Mouse (Mus musculus): ENCODE results near the gene Ebf1.

The Ebf1 gene

DNA sequence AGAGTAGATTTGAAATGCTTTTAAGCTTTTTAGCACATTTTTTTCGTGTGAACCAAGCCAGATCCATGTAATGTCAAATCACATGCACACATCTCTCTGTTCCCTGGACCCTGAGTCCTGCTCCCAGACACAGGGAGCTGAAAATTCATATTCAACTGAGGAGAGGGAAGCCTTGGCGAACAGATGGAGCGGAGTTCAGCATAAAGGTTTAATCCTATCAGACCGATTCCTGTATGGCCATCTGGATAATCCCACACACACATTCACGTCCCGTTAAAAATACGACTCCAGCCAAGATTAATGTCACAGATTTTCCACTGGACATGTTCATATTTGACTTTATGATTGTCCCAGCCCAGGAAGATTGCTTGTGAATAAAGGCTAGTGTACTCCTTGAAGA, 282.8 kb downstream of the Ebf1 start:
- DNase-seq (ENCODE audit: low spot score in 2 of 2), result no peak

- no peak for DNase-seq (ENCODE audit: low spot score in 2 of 2)
Measured at GRCm38 (mm10) chr11:44900496-44900895, 283.4 kb downstream of the Ebf1 start.

- no peak for DNase-seq (ENCODE audit: low spot score in 2 of 2)
Measured at GRCm38 (mm10) chr11:44901715-44902114, 284.6 kb downstream of the Ebf1 start.

DNA sequence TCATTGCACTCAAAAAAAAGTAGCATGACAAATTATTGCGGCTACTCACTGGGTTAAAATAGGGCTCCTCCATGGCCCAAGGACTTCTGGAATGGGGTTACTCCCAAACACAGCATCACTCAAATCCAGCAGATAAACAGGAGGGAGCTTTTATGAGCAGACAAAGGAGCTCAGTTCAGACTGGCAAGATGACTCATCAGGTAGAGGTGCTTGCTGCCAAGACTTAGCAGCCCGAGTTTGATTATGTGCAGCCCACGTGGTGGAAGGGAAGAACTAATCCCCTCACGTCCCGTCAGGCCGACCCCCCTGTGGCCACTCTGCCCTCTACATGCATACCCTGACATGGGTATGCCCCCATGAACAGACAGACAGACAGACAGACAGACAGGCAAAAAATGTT, 285.0 kb downstream of the Ebf1 start:
- no peak for DNase-seq (ENCODE audit: low spot score in 2 of 2)

- DNase-seq (ENCODE audit: low spot score in 2 of 2), result no peak
Measured at GRCm38 (mm10) chr11:44904121-44904520, 287.0 kb downstream of the Ebf1 start.

DNA sequence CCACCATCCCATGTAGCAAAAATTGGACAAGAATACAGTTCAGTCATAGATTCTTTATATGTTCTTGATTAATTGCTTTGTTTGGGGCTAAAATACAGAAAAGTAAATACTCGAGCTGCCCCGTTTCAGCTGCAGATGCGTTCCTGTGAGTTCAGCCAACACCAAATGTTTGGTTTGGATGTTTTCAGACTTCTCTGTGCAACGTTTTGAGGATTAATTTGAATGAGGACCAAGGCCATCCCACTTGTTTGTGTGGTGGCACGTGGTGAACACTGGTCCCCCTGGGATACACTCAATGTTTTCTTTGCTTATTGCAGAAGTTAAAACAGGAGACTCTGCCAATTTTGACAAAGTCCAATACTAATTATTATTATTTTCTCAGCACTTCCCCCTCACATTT, 289.3 kb downstream of the Ebf1 start:
- DNase-seq (ENCODE audit: low spot score in 2 of 2), result no peak

DNA sequence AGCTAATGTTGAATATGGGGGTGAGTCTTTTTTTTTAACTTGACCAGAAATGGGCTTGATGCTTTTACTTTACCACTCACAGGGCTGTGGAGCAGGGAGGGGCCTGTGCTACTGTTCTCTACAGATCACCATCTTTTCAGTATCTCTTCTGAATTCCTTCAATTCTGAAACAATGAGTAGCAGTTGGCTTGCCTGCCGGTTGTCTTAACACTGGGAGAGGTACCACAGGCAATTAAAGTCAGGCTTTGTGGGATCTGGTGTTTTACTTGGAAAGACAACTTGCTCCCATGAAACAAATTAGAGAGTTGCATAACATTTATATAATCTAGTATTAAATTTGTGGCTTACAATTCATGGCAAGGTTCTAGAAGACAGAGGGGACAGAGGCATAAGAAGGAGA, 294.6 kb downstream of the Ebf1 start:
- no peak for DNase-seq (ENCODE audit: low spot score in 2 of 2)

GRCm38 (mm10) chr11:44913806-44914205, 296.7 kb downstream of the Ebf1 start:
- DNase-seq (ENCODE audit: low spot score in 2 of 2), result no peak

GRCm38 (mm10) chr11:44917059-44917458, 299.9 kb downstream of the Ebf1 start:
- no peak for DNase-seq (ENCODE audit: low spot score in 2 of 2)

- DNase-seq (ENCODE audit: low spot score in 2 of 2), result no peak
Measured at GRCm38 (mm10) chr11:44923138-44923537, 306.0 kb downstream of the Ebf1 start.

DNA sequence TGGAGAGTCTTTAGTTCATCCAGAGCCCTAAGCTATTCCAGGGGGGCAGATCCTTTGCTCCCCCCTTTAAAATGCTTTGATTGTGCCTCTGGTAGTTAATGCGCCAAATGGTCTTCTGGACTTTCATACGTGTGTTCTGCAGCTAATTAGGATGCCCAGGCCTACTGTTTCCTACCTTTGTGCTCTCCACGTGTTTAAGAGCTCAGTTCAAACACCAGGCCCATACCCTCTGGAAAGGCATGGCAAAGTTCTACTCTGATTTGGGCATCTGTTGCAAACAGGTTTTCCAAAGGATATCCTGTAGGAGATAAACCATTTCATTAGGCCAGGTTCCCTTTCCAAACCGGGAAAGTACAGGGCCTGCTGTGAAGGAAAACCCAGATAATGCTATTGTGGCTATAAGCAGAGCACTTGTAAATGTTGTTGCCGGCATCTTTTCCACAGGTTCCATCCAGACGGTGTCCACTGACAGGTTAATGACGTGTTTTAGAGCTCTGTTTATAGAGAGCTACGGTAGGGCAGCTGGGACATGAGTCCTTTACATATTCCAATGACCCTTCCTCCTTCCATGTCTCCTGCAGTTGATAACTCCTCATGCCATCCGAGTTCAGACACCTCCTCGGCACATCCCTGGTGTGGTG, 306.9 kb downstream of the Ebf1 start:
- DNase-seq (ENCODE audit: low spot score in 2 of 2), result no peak

DNA sequence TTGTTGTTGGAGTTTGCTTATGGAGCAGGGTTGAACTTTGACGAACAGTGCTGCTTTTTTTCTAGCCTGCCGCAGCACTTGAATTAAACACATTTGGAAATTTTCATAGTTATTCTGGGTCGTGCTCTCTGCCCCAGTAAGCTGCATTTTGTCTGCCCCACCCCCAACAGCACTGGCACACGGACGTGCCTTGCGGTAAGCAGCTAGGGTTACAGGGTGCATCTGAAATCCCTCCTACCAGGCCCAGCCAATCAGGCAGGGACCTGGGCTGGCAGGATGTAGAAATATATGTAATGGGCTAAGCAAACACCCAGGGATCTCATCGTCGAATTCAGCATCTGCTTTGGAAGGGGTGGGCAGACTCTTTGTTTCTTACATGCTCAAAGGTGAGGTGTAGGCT, 307.8 kb downstream of the Ebf1 start:
- no peak for DNase-seq (ENCODE audit: low spot score in 2 of 2)

DNA sequence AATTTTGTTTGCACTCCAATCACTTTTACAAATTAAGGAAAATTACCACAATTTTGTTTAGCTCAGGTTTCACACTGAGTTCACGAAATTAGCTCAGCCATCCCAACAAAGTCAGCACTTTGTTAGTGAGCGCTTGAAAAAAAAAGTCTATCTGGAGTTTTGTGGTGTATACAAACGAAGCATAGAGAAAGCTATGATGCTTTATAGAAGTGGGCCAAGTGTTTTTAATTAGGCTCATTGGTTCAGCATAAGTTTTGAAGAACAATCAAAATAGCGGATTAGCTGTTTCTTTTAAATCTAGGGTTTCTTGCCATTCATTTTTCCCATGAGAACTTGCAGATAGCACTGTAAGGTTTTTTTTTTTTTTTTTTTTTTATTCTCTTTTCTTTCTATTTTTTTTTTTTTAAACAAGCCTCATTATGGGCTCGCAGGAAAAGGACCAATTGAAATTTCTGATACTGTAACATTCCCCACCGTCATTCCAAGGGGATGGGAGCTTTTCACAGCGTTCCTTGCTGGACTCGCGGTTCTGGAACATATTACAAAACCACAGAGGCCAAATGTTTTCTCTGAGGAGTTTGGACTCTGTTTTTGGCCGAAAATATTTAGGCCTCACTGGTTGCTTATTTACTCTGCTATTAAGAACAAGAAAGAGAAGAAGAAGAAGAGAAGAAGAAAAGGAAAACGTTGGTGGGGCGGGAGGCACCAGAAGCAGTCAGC, 308.8 kb downstream of the Ebf1 start:
- DNase-seq (ENCODE audit: low spot score in 2 of 2), result no peak

- DNase-seq (ENCODE audit: low spot score in 2 of 2), result no peak
Measured at GRCm38 (mm10) chr11:44928403-44928802, 311.3 kb downstream of the Ebf1 start.

DNA sequence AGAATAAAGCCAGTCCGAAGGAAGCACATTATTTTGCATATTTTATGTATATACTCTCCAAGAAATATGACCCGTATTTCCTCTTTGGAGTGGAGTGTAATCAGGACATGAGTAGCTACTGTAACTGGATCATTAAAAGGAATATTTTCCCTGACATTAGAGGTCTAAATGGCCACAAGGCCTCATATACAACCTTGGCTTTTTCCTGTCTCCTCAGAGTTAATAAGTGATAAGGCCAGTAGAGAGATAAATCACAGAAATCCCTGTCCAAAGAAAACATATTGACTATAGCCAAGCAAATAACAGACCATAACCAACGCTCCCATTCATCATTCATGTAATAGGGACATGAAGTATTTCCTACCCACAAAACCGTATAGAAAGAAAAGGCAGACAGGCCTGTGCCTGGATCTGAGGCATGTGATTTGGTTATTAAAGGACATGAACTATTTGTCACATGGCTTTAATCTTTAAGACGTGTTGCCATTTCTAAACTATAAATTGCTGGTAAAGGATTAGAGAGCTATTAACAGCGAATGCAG, 315.9 kb downstream of the Ebf1 start:
- DNase-seq (ENCODE audit: low spot score in 2 of 2), result no peak

DNA sequence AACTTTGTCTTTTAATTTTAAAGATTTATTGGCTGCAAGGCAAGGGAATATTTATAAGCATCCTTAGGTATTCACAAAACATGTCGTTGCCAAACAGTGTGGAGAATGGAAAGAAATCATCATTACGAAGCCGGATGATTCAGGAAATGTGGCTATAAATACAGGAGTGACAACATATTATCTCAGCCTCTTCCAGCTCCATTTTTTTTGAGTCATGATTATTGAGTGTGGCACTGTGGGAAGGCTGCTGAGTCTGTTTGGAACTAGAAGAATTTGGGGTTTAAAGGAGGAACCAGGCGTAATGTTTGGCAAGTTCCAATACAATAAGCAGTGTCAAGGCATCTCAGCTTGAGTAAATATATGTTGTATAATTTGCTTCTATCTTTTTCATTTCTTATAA, 326.7 kb downstream of the Ebf1 start:
- DNase-seq (ENCODE audit: low spot score in 2 of 2), result no peak

- DNase-seq (ENCODE audit: low spot score in 2 of 2), result no peak
Measured at GRCm38 (mm10) chr11:44944401-44944800, 327.3 kb downstream of the Ebf1 start.

DNA sequence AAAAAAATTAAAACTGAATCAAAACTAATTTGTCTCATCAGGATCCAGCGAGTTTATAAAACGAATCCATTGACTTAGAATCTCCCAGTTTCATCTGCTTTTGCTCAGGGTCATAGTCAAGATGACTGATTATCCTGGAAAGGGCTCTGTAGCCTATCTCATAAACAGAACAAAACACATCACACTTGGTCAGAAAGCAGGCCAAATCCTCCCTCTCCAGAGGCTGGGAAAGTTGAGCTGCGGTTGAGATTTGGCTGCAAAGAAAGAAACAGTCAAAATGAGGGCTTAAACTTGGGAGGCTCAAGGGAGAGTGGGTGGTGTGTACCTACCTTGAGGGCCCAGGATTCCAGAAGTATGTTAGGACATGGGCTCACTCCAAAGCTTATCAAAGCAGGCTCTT, 329.5 kb downstream of the Ebf1 start:
- DNase-seq (ENCODE audit: low spot score in 2 of 2), result no peak

DNA sequence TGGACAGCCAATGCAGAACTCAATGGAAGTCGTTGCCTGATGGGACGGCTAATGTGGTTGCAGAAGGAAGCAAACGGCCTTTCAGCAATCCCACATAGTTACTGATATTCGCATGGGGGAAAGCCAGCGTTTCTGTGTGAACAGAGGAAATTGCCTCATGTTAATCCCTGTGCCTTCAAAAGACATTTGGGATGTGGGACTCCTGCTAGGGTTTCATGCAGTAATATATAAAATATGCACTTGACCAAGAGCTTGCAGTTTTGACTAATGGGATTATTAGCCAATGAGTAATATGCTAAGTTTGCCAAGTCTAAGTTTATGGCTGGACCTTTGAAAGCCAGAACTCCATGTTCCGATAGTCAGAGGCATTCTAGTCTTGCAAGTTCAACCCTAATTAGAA, 331.4 kb downstream of the Ebf1 start:
- no peak for DNase-seq (ENCODE audit: low spot score in 2 of 2)

GRCm38 (mm10) chr11:44949140-44949539, 332.0 kb downstream of the Ebf1 start:
- DNase-seq (ENCODE audit: low spot score in 2 of 2), result no peak

- no peak for DNase-seq (ENCODE audit: low spot score in 2 of 2)
Measured at GRCm38 (mm10) chr11:44950319-44950718, 333.2 kb downstream of the Ebf1 start.

GRCm38 (mm10) chr11:44951506-44951905, 334.4 kb downstream of the Ebf1 start:
- DNase-seq (ENCODE audit: low spot score in 2 of 2), result no peak

DNA sequence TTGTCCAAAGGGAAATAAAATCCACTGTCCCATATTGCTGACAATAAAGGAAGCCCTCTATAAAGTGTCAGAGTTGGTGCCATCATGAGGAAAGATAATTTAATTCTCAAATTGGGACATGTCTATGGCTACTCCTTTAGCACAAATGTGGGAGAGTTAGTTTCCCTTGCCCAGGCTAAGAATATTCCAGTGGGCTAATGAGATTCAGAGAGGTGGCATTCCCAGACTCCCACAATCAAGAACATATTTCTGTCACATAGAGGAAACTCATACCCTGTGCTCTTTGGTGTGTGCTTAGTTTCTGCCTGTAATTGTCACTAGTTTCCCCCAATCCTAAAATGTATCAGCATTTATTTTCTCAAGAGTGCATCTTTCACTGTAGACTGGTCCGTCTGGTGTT, 336.2 kb downstream of the Ebf1 start:
- DNase-seq (ENCODE audit: low spot score in 2 of 2), result no peak

Data from urinary bladder, postnatal 4 days (tissue).